Mouse (Mus musculus): ENCODE data around the gene Tmem104. TPM values are rescaled to one million over a fixed set of nuclear protein-coding genes. Genes with fewer than 3 reads are reported as not detected.

Tmem104 gene
- total RNA-seq, 2 experiments from 2014 or later, result 7.3 to 7.4 TPM

DNA sequence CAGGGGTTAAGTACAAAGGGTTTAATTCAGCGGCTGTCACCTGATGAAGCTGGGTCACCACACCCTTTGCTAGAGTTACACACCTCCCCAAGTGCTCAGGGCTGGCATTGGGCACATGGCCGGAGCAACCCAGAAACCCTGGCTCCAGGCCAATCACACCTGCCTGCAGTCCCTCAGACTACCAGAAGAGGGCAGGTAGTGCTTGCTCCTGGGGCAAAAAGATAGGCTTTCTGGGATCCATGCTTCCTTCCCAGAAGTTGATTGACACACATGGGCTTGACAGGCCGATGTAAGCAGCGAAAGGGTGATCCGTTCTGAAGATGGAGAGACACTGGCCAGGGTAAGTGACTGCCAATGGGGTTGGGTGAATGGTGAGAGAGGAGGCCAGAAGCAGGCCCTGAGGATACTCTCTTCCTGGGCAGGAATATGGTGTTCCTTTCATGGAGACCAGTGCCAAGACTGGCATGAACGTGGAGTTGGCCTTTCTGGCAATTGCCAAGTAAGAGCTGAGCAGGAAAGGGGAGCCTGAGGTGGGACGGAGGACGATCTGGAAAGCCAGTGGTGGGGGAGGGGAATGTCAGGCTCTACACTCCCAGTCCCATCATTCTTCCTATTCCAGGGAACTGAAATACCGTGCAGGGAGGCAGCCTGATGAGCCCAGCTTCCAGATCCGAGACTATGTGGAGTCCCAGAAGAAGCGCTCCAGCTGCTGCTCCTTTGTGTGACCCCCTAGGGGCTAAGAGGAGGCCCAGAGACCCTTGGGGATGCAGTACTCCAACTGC, 27.1 kb upstream of the Tmem104 start:
- DNase-seq, result peak; percentile 83
- intact Hi-C loops (cut with DNase I), result loop anchor here (2.0 kb wide), 1 partner anchor 111 kb away; no protein-coding TSS in a partner anchor
- Histone ChIP-seq H3K27ac (no peak overlapping the region), H3K4me3 (no peak overlapping the region)
- TF ChIP-seq CTCF (IDR thresholded peaks at IDR 0.05), result peak; percentile 90

DNA sequence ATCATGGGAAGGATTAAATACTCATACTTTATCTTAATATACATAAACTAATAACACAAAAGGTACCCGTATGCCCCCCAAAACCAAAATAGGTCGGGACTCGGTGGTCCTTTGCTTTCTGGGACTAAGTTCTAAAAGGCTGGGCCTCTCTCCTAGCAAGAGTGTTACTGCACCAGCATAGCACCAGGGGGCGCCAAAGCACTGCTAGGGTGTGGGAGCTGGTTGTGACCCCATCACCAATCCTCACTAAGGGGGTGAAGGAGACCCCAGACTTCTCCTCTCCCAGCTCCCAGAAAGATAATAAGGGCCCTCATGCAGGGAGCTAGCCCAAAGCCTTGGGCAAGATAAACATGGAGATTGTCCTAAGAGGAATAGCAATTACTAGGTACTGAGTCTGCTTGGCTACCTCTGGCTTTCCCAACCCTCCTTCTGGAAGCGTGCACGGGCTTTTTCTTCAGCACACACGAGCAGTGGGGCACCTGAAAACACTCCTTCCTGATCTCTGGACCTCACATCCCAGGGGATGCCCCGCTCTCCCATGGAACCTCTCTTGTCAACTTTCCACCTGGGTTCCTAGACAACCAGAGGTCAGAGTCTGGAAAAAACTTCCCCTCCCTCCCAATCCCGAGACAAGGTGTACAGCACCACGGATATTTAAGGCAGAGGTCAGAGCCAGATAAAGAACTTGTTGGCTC, 26.3 kb upstream of the Tmem104 start:
- intact Hi-C loops (cut with DNase I), result loop anchor here (1.0 to 2.0 kb wide), 2 partner anchors 21 to 110 kb away; no protein-coding TSS in a partner anchor
- Histone ChIP-seq H3K4me3 (no peak overlapping the region), H3K27ac (0 out of 2 replicates have a peak overlapping the region, but pooled peaks have one; percentile 28)
- peak; percentile 99; the same call in 1 of the 2 replicates for TF ChIP-seq CTCF (IDR thresholded peaks at IDR 0.05)
- peak; percentile 84 for DNase-seq

DNA sequence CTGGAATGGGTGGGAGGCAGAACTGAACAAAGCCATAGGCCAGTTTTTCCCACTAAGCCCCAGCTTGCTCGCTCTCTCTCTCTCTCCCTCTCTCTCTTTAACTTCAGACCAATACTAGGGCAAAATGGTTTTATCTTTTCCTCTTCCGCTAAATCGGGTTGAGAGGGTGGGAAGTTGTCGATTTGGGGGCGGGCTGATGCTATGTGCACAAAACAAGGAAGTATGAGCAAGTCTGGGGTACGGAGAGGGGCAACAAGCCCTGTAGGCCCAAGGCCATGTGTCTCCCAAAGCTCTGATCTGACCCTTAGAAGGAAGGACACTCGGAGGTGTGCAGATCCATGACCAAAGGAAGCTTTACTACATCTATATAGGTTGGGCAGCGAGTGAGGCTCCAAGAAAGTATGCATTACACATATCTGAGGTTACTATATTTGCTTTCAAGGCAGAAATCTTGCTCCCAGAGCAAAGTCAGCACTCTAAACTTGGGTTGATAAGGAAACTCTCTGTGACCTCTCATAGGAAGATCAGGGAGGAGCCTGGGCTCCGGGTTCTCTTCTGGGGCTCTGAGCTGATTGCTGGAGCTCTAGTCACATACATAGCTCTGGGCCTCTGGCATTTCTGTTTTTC, 25.6 kb upstream of the Tmem104 start:
- peak overlapping the region; percentile 85; the same call in 1 of the 2 replicates for H3K27ac ChIP-seq
- no peak overlapping the region for H3K4me3 ChIP-seq
- intact Hi-C loops (cut with DNase I), result loop anchor here (1.0 to 2.0 kb wide), 2 partner anchors 21 to 109 kb away; no protein-coding TSS in a partner anchor
- peak; percentile 25 for DNase-seq
- no peak for TF ChIP-seq CTCF (IDR thresholded peaks at IDR 0.05)

DNA sequence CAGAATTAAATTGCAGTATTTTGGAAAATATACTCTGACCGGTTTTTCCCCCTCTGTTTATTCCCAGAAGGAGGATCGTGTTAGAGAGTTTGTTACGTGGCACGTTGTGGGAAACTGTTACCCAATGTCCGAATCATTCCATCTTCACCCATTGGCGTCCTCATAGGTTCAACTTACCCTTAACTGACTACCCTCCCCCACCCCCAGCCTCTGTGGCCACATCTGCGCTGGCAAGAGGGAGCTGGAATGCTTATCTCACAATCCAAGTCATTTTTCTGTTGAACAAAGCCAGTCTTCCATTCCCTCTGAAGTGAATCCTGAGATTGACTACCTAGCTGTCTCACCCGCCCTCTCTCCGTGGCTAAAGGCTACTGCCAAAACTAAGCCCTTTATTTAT, 25.1 kb upstream of the Tmem104 start:
- no peak for TF ChIP-seq CTCF (IDR thresholded peaks at IDR 0.05)
- intact Hi-C loops (cut with DNase I), result no loop called here
- H3K27ac ChIP-seq, result peak overlapping the region; percentile 85
- peak; percentile 17 for DNase-seq
- peak overlapping the region; percentile 78 for H3K4me3 ChIP-seq

DNA sequence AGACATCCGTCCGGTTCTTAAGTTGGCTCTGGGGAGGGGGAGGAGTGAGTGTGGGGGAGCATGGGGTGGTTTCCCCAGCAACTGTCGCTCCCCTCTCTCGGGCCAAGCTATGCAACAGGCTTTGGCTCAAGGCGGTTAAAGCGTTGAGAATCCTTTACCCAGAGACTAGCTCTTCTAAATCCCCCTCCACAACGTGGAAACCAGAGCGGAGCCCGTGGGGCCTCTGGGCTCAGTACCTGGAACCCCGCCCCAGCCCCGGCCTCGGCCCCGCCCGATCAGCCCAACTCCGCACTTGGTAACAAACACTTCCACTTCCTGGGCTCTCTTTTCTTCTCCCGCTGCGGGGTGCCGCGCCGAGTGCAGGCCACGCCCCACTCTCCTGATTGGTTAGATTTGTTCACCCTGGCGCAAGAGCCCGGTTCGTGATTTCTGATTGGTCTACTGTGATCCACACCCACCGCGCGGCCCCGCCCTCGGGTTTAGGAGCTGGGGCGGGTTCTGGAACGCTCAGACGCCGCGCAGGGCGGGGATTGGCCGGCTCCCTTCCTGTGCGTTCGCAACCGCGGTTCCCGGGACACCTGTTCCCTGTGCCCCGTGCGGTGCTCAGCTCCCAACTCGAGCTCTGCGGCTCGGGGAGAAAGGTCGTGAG, 24.3 kb upstream of the Tmem104 start, which contains the start of gene Slc9a3r1:
Gene Slc9a3r1 (plus strand): TSS at position 510 of the 649 bp plus-strand sequence.
- Histone ChIP-seq H3K4me3 (peak within 1 kb of the TSS; percentile 78), H3K27ac (peak within 1 kb of the TSS; percentile 85)
- TF ChIP-seq CTCF (IDR thresholded peaks at IDR 0.05), result no peak
- DNase-seq, result peak; percentile 99
- intact Hi-C loops (cut with DNase I), result no loop called here

DNA sequence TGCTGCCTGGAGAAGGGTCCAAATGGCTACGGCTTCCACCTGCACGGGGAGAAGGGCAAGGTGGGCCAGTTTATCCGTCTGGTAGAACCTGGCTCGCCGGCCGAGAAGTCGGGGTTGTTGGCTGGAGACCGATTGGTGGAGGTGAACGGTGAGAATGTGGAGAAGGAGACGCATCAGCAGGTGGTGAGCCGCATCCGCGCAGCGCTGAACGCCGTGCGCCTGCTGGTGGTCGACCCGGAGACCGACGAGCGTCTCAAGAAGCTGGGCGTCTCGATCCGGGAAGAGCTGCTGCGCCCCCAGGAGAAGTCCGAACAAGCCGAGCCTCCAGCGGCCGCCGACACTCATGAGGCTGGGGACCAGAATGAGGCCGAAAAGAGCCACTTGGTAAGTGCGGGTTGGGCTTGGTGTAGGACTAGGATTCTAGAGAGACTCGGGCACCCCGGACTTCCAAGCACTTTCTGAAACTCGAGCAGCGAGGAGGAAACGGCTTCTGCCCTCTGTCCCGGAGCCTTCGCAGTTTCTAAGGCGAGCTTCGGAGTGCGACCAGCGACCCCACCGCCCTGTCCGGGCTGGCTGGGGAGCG, 23.6 kb upstream of the Tmem104 start:
- no peak; the same call in 1 of the 2 replicates for TF ChIP-seq CTCF (IDR thresholded peaks at IDR 0.05)
- peak overlapping the region; percentile 82 for H3K27ac ChIP-seq
- DNase-seq, result no peak
- peak overlapping the region; percentile 78 for H3K4me3 ChIP-seq
- intact Hi-C loops (cut with DNase I), result no loop called here

DNA sequence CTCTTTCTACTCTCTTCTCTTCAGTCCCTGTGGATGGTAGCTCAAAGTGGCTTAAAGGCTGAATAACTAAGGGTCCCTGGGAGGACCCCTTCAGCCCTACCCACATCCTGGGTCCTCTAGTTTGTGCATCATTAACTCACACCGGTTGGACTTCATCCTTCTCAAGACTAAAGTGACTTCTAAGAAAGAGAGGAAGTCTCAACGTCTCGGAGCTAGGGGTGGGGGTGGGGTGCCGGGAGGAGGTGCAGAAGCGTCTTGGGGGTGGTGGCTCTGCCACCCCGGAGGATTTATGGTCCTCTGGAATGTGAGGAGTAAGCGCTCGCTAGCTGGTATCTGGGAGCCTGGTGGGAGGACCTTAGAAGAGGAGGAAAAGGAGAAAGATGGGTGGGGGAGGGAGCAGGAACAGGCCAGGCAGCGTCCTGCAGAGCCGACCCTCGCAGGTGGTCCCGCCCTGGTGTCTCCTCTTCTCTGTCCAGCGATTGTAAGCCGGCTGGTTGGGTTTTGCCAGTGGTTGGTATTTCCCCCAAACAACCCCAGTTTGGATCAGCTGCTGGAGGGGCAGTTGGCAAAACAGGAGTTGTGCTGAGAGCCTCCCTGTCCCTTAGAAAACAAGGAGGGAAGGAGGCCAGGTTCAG, 22.8 kb upstream of the Tmem104 start:
- DNase-seq, result peak; percentile 16
- intact Hi-C loops (cut with DNase I), result no loop called here
- Histone ChIP-seq H3K27ac (peak overlapping the region; percentile 82), H3K4me3 (peak overlapping the region; percentile 78)
- TF ChIP-seq CTCF (IDR thresholded peaks at IDR 0.05), result no peak

DNA sequence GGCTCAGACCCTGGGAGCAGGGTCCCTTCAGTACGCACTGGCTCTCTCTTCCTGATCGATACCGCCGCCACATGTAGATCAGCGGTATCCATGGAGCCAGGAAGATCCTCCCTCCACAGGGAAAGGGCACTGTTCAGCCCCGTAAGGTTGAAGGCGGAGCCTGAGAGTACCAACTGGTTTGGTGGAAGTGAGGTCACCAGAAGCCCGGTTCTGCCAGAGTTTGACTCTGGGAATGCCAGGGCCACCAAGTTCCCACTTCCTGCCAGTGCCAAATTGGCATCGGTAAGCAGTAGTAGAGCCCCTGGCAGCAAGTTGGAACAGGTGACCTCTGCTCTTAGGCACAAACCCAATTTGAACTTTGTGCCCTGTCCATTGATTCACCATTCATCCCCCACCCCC, 22.3 kb upstream of the Tmem104 start:
- intact Hi-C loops (cut with DNase I), result no loop called here
- peak overlapping the region; percentile 78 for H3K4me3 ChIP-seq
- peak; percentile 22 for DNase-seq
- H3K27ac ChIP-seq, result peak overlapping the region; percentile 82; the same call in 1 of the 2 replicates
- TF ChIP-seq CTCF (IDR thresholded peaks at IDR 0.05), result no peak

DNA sequence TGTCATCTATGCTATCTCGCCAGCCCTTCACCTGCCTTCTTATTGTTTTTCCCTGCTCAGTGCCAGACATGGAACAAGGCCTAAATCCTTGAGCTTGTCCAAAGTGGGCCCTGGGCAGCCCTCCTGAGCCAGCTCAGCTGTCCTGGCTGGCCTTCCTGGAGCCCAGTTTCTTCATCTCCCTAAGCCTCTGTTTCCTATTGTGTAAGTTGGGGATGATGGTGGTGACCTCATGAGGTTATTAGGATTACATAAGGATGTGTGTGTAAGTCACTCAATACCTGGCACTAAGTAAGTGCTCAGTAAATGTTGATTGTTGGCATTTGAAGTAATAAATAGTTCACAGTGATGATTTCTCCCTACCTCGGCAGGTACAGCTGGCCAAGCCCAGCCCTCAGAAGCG, 20.5 kb upstream of the Tmem104 start:
- no peak overlapping the region for H3K4me3 ChIP-seq
- peak; percentile 6 for DNase-seq
- TF ChIP-seq CTCF (IDR thresholded peaks at IDR 0.05), result no peak
- H3K27ac ChIP-seq, result no peak overlapping the region
- intact Hi-C loops (cut with DNase I), result no loop called here

DNA sequence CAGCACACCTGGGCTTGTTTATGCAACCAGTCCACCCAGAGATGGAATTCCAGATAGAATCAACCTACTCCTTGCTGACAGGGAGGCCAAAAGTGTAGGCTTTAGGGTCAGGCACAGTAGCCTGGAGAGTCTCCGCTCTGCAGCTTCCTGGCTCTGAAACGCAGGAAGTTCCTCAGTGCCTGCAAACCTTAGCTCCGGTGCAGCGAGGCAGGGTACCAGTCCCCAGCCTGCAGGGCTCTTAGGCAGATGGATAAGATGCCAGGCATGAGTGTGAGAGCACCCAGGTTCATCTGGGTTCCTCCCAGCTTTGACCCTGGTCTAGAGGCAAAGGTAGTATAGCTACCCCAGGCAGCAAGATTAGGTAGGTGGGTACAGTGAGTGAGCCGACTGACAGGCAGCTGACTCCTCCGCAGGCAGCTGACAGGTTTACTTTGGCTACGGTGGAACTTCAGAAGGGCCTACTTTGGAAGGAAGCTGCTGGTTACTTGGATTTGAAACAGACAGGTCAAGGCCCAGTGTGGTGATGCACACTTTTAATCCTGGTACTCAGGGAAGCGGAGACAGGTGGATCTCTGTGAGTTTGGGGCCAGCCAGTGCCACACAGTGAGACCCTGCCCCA, 19.5 kb upstream of the Tmem104 start:
- TF ChIP-seq CTCF (IDR thresholded peaks at IDR 0.05), result no peak
- intact Hi-C loops (cut with DNase I), result no loop called here
- no peak overlapping the region for H3K4me3 ChIP-seq
- DNase-seq, result peak; percentile 7
- H3K27ac ChIP-seq, result no peak overlapping the region

DNA sequence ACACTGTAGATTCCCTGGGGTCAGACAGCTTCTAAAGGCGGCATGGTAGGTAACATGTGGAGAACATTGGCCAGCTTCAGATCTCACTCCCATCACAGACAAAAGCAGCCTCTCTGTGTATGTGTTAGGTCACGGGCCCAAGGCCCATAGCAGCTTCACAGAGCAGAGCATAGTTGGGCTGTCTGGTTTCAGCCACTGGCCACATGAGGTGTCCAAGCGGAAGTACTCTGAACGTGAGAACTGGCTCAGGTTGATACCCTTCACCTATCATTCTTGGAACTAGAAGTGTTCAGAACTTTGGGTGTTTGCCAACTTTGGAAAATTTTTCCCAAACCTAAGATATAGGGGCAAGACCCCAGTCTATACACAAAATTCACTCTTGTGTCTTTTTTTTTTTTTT, 17.9 kb upstream of the Tmem104 start:
- no peak for TF ChIP-seq CTCF (IDR thresholded peaks at IDR 0.05)
- Histone ChIP-seq H3K27ac (no peak overlapping the region), H3K4me3 (no peak overlapping the region)
- intact Hi-C loops (cut with DNase I), result no loop called here
- no peak for DNase-seq

Data from gastrocnemius, adult 2 months (tissue).